Mouse (Mus musculus) forebrain, embryonic 11.5 days (tissue): ENCODE results near the gene Skil. TPM values are rescaled to one million over a fixed set of nuclear protein-coding genes. Genes with fewer than 3 reads are reported as not detected.

ENCODE experiments used
- ATAC-seq: fragments of 200-750 bp; cut with Nextera tagmentation; replicated peaks from 2 replicates; pipeline ENCODE4 v1.8.0; 2017; ENCODE audit warnings: moderate TSS enrichment; ENCODE audit not compliant: low FRiP score
- DNase-seq: peaks from one replicate; pipeline ENCODE4 v3.0.0-alpha.2; 2017; ENCODE audit warnings: low spot score
- H3K27ac ChIP-seq: fragments of 300-500 bp; sonication (generic); 2 replicates; pipeline ENCODE4 v1.5.1; 2014; ENCODE audit warnings: low read depth, low read length
- H3K27me3 ChIP-seq: fragments of 300-500 bp; sonication (generic); 2 replicates; pipeline ENCODE4 v1.6.1; 2014; ENCODE audit warnings: mild to moderate bottlenecking, low read length, mixed read lengths; ENCODE audit not compliant: control insufficient read depth, insufficient read depth
- H3K36me3 ChIP-seq: fragments of 300-500 bp; sonication (generic); 2 replicates; pipeline ENCODE4 v1.6.1; 2014; ENCODE audit warnings: mild to moderate bottlenecking, low read length, moderate library complexity, mixed read lengths; ENCODE audit not compliant: control insufficient read depth, insufficient read depth
- H3K4me1 ChIP-seq: fragments of 300-500 bp; sonication (generic); replicated peaks from 2 replicates; pipeline ENCODE4 v1.6.1; 2014; ENCODE audit warnings: low read length, mixed read lengths; ENCODE audit not compliant: control insufficient read depth, insufficient read depth
- H3K4me2 ChIP-seq: fragments of 300-500 bp; sonication (generic); 2 replicates; pipeline ENCODE4 v1.6.1; 2014; ENCODE audit warnings: low read depth, mild to moderate bottlenecking, low read length, moderate library complexity, mixed read lengths; ENCODE audit not compliant: severe bottlenecking
- H3K4me3 ChIP-seq: fragments of 300-500 bp; sonication (generic); 2 replicates; pipeline ENCODE4 v1.5.1; 2014; ENCODE audit warnings: low read depth, low read length
- H3K9ac ChIP-seq: fragments of 300-500 bp; sonication (generic); 2 replicates; pipeline ENCODE4 v1.6.1; 2014; ENCODE audit warnings: low read length
- H3K9me3 ChIP-seq: fragments of 300-500 bp; sonication (generic); 2 replicates; pipeline ENCODE4 v1.6.1; 2016; ENCODE audit warnings: low read length, mixed read lengths; ENCODE audit not compliant: control insufficient read depth
- WGBS: fragments of 180-500 bp; shearing (Covaris S2); extraction: QIAGEN DNeasy Blood & Tissue Kit; methylation state at CpG from one replicate; pipeline ENCODE4 v1.1.7; 2014; 5-methylcytosine and 5-hydroxymethylcytosine counted together
- polyA plus RNA-seq: library from polyadenylated mRNA; unstranded; fragments of >200 nt; fragmentation: Nextera tagmentation; extraction: Ambion mirVana; gene quantifications from 2 replicates; pipeline ENCODE4 v1.2.1, GENCODE M21; 2014

Gene Skil
- polyA plus RNA-seq, 1 experiment from 2014 or later, result 33.5 TPM

- DNase-seq, result no peak
- Histone ChIP-seq H3K27ac (no peak overlapping the region), H3K9ac (no peak overlapping the region), H3K9me3 (no peaks in the 10 kb centered on the region), H3K4me3 (no peak overlapping the region), H3K36me3 (no peaks in the 10 kb centered on the region), H3K4me2 (no peak overlapping the region), H3K27me3 (no peaks in the 10 kb centered on the region), H3K4me1 (no peaks in the 10 kb centered on the region)
- WGBS, result 88% methylated on average over 6 of the region's 6 CpGs
- no peak for ATAC-seq
Measured at GRCm38 (mm10) chr3:31077068-31077703, 17.7 kb upstream of the Skil start.

- Histone ChIP-seq H3K4me1 (no peaks in the 10 kb centered on the region; the same call in 1 of the 2 replicates), H3K9me3 (no peaks in the 10 kb centered on the region), H3K4me3 (no peak overlapping the region), H3K36me3 (no peaks in the 10 kb centered on the region), H3K9ac (no peak overlapping the region), H3K4me2 (no peak overlapping the region), H3K27ac (no peak overlapping the region), H3K27me3 (no peaks in the 10 kb centered on the region)
- DNase-seq (no peak), ATAC-seq (no peak)
- WGBS, result 87% methylated on average over 10 of the region's 10 CpGs
Measured at GRCm38 (mm10) chr3:31079450-31079849, 15.4 kb upstream of the Skil start.

GRCm38 (mm10) chr3:31080791-31081502, 13.9 kb upstream of the Skil start:
- no peak for ATAC-seq

GRCm38 (mm10) chr3:31082838-31083506, 11.9 kb upstream of the Skil start:
- no peak overlapping the region for H3K27ac ChIP-seq
- DNase-seq, result peak; percentile 31
- no peak overlapping the region for H3K9ac ChIP-seq
- H3K9me3 ChIP-seq, result no peaks in the 10 kb centered on the region
- H3K36me3 ChIP-seq, result no peaks in the 10 kb centered on the region
- H3K4me3 ChIP-seq, result no peak overlapping the region
- no peak for ATAC-seq
- no peaks in the 10 kb centered on the region for H3K27me3 ChIP-seq
- no peak overlapping the region for H3K4me2 ChIP-seq
- no peaks in the 10 kb centered on the region; the same call in 1 of the 2 replicates for H3K4me1 ChIP-seq
- 90% methylated on average over 12 of the region's 13 CpGs for WGBS

More at GRCm38 (mm10) chr3:31080791-31081502, 13.9 kb upstream of the Skil start:
- Histone ChIP-seq H3K9me3 (no peaks in the 10 kb centered on the region), H3K9ac (no peak overlapping the region), H3K27me3 (no peaks in the 10 kb centered on the region), H3K4me2 (no peak overlapping the region), H3K27ac (no peak overlapping the region), H3K4me3 (no peak overlapping the region), H3K36me3 (no peaks in the 10 kb centered on the region), H3K4me1 (no peaks in the 10 kb centered on the region; the same call in 1 of the 2 replicates)
- WGBS, result 82% methylated on average over 10 of the region's 10 CpGs
- peak; percentile 14 for DNase-seq

- DNase-seq (peak; percentile 44), ATAC-seq (no peak)
- Histone ChIP-seq H3K27ac (no peak overlapping the region), H3K4me3 (no peak overlapping the region), H3K4me2 (no peak overlapping the region), H3K36me3 (no peaks in the 10 kb centered on the region), H3K27me3 (no peaks in the 10 kb centered on the region), H3K9me3 (no peaks in the 10 kb centered on the region), H3K4me1 (no peaks in the 10 kb centered on the region; the same call in 1 of the 2 replicates), H3K9ac (no peak overlapping the region)
- WGBS, result 71% methylated on average over 12 of the region's 12 CpGs
Measured at GRCm38 (mm10) chr3:31083507-31084245, 11.2 kb upstream of the Skil start.

DNA sequence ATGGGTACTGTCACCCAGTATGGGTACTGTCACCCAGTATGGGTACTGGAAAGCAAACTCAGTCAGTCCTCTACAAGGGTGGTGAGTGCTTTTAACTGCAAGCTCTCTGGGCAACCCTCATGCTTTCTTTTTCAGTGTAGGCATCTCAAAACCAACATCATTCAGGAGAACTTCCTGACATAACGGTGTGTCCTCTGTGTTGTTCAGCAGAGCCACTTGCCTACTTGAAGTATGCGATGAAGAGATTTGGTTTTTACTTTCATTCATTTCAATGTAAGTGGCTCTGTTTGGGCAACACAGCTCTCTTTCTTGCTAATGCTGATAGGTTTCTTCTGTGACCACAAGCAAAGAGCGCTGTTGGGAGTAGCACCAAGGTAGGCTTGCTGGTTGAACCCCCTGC, 9.9 kb upstream of the Skil start:
- no peaks in the 10 kb centered on the region for H3K27me3 ChIP-seq
- no peak overlapping the region for H3K9ac ChIP-seq
- 92% methylated on average over 3 of the region's 3 CpGs for WGBS
- no peak overlapping the region for H3K4me2 ChIP-seq
- H3K9me3 ChIP-seq, result no peaks in the 10 kb centered on the region
- no peak overlapping the region for H3K27ac ChIP-seq
- no peaks in the 10 kb centered on the region; the same call in 1 of the 2 replicates for H3K4me1 ChIP-seq
- ATAC-seq (no peak), DNase-seq (peak; percentile 5)
- no peak overlapping the region for H3K4me3 ChIP-seq
- H3K36me3 ChIP-seq, result no peaks in the 10 kb centered on the region

GRCm38 (mm10) chr3:31088789-31089775, 5.8 kb upstream of the Skil start:
- no peak overlapping the region for H3K27ac ChIP-seq
- H3K4me3 ChIP-seq, result no peak overlapping the region
- no peaks in the 10 kb centered on the region for H3K27me3 ChIP-seq
- no peaks in the 10 kb centered on the region for H3K4me1 ChIP-seq
- H3K4me2 ChIP-seq, result no peak overlapping the region
- ATAC-seq (no peak), DNase-seq (no peak)
- no peak overlapping the region for H3K9ac ChIP-seq
- WGBS, result 33% methylated on average over 9 of the region's 10 CpGs
- H3K36me3 ChIP-seq, result no peaks in the 10 kb centered on the region
- H3K9me3 ChIP-seq, result no peaks in the 10 kb centered on the region
